Mouse (Mus musculus): Measurements from ENCODE around the gene Ncoa3.

GRCm38 (mm10) chr2:166116278-166116608 is 123.8 kb downstream of the Ncoa3 start:
- TF ChIP-seq CTCF (IDR thresholded peaks at IDR 0.05; ENCODE audit: low read depth) (no peak), EP300 (IDR thresholded peaks at IDR 0.05; ENCODE audit: low read depth) (no peak)

Measured in liver, embryonic 14.5 days (tissue).